Mouse (Mus musculus): ENCODE data around the gene Klc1. TPM values are rescaled to one million over a fixed set of nuclear protein-coding genes. Genes with fewer than 3 reads are reported as not detected.

Gene Klc1
- polyA plus RNA-seq, 1 experiment from 2014 or later = 9.6 TPM

DNA sequence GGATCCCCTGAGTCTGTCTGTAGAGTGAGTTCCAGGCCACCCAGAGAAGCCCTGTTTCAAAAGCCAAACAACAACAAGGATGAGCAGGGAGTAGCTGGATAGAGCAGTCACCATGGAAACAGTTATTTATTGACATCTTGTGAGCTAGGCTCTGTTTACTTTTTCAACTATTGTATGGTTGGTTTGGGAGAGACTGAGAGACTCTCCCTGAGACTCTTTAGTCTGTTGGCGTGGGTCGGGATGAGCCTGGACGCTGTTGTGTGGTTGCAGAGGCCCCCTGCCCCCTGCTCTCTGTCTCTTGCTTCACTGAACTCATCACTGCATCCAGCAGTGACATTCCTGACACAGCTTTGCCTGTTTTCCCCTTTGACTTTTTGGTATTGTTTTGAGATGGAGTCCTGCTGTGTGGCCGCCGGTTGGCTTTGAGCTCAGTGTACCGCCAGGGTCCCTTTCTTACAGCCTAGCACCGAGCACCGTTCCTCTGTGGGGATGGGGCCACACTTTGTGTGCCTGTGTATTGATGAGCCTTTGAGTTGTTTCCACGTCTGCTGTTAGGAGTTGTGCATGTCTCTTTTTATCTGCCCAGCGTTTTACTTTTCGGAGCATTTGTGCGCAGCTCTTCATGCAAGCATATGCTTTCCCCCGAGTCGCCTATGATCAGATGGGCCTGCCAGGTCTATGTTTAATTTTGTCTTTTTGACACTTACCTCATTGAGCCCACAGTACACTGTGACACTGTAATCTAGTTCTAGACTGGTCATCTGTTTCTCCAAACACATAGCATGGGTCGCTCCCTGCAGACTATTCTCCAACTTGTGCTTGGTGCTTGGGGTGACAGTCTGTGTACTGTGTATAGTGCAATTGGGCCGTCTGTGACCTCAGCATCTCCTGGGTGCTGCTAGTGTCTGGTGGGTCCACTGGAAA lies 7.9 kb downstream of the Klc1 start:
- Histone ChIP-seq H3K27ac (ENCODE audit: low read depth) (no peak overlapping the region), H3K4me2 (ENCODE audit: low read depth, low read length) (no peak overlapping the region), H3K36me3 (replicated peaks; ENCODE audit: insufficient read depth, low read length) (0 out of 2 replicates have a peak, but pooled peaks cover 3% of the 10 kb centered on the region), H3K4me1 (ENCODE audit: insufficient read depth) (no peaks in the 10 kb centered on the region), H3K4me3 (ENCODE audit: low read depth, low read length) (no peak overlapping the region), H3K9ac (replicated peaks) (no peak overlapping the region), H3K27me3 (ENCODE audit: insufficient read depth, low read length) (no peaks in the 10 kb centered on the region), H3K9me3 (ENCODE audit: low read length) (no peaks in the 10 kb centered on the region)
- ATAC-seq (no peak), DNase-seq (no peak)
- TF ChIP-seq EP300 (IDR thresholded peaks at IDR 0.05; ENCODE audit: low read depth) = no peak
- 67% methylated on average over 16 of the region's 16 CpGs for WGBS (ENCODE audit: insufficient replicate concordance)

DNA sequence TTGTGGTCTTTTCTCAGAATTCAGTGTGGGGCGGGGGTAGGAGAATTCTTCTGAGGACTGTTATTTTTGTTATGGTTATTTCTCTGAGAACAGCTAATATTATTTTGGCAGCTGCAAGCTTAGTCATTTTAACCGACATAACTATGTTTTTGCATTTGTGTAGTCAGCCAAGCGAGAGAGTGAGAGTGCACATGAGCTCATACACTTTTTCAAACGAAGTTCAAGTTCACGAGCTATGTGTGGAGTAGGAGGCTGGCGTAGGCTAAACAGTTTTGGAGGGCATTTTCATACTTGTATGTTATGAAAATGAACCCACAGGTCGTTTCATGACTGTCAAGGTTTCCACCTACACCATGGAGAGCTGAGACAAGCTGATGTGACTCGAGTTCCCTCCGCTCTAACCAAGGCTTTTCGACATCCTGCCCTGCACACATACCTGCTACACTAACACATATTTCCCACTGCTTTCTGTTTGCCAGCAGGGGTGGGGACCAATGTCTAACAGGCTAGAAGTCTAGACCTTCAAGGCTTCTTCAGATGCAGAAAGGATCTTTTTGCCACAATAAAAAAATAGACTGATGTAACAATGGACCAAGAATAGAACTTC lies 9.8 kb downstream of the Klc1 start:
- no peaks in the 10 kb centered on the region for H3K27me3 ChIP-seq (ENCODE audit: insufficient read depth, low read length)
- H3K27ac ChIP-seq (ENCODE audit: low read depth) = no peak overlapping the region
- H3K9ac ChIP-seq (replicated peaks) = no peak overlapping the region
- no peak overlapping the region for H3K4me2 ChIP-seq (ENCODE audit: low read depth, low read length)
- no peaks in the 10 kb centered on the region for H3K9me3 ChIP-seq (ENCODE audit: low read length)
- DNase-seq (no peak), ATAC-seq (no peak)
- H3K4me1 ChIP-seq (ENCODE audit: insufficient read depth) = no peaks in the 10 kb centered on the region
- 77% methylated on average over 10 of the region's 10 CpGs for WGBS (ENCODE audit: insufficient replicate concordance)
- no peak for TF ChIP-seq CTCF (IDR thresholded peaks at IDR 0.05; ENCODE audit: low read depth)
- no peak for TF ChIP-seq EP300 (IDR thresholded peaks at IDR 0.05; ENCODE audit: low read depth)
- no peak overlapping the region for H3K4me3 ChIP-seq (ENCODE audit: low read depth, low read length)
- peaks cover 9% of the 10 kb centered on the region for H3K36me3 ChIP-seq (replicated peaks; ENCODE audit: insufficient read depth, low read length)

DNA sequence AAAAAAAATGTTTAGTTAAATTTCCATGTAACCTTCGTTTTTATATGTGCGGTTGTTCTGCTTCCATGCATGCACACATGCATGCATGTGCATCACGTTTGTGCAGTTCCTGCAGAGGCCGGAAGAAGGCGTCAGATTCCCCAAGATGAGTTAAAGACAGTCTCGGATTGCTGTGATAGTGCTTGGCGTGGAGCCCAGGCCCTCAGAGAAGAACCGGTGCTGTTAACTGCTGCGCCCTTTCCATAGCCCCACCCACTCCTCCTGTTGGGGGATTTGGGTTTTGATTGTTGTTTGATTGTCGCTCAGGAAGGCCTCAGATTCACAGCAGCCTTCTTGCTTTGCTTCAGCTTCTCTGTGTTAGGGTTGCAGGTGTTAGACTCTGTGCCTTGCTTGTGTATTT lies 10.7 kb downstream of the Klc1 start:
- Histone ChIP-seq H3K9me3 (ENCODE audit: low read length) (no peaks in the 10 kb centered on the region), H3K4me3 (ENCODE audit: low read depth, low read length) (no peak overlapping the region), H3K4me1 (ENCODE audit: insufficient read depth) (no peaks in the 10 kb centered on the region), H3K27ac (ENCODE audit: low read depth) (no peak overlapping the region), H3K4me2 (ENCODE audit: low read depth, low read length) (no peak overlapping the region), H3K9ac (replicated peaks) (no peak overlapping the region), H3K36me3 (replicated peaks; ENCODE audit: insufficient read depth, low read length) (peaks cover 17% of the 10 kb centered on the region), H3K27me3 (ENCODE audit: insufficient read depth, low read length) (no peaks in the 10 kb centered on the region)
- TF ChIP-seq CTCF (IDR thresholded peaks at IDR 0.05; ENCODE audit: low read depth) (peak; percentile 50), EP300 (IDR thresholded peaks at IDR 0.05; ENCODE audit: low read depth) (no peak)
- 44% methylated on average over 10 of the region's 10 CpGs for WGBS (ENCODE audit: insufficient replicate concordance)
- no peak for ATAC-seq
- DNase-seq = peak; percentile 44

DNA sequence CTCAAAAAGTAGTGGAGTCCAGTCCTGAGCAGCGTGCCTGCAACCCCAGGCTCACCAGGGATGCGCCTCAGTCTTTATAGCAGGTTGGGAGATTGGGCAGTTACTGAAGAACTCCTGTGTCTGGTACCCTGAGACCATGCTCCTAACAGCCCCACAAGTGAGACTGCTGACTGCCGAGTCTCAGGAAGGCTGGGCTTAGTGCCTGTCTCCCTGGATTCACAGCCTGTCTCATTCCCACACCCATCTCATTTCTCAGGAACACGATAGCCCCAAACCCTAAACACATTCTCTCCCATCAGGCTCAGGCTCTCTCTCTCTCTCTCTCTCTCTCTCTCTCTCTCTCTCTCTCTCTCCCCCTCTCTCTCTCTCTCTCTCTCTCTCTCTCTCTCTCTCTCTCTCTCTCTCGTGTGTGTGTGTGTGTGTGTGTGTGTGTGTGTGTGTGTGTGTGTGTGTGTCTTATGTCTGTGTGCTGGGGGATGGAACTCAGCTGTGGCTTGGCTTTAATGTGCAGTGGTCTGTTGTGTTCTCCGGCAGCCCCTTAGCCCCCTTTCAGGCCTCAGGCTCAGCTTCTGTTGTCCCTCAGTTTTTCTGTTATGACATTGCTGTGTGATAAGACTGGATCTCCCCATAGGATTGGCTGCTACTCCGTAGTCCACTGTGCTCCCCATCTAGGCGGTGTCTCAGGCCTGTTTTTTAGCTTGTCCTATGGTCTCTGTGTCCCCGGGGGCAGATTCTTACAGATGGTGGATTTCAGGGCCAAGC lies 11.3 kb downstream of the Klc1 start:
- no peak for DNase-seq
- H3K4me2 ChIP-seq (ENCODE audit: low read depth, low read length) = no peak overlapping the region
- no peak overlapping the region for H3K27ac ChIP-seq (ENCODE audit: low read depth)
- H3K9ac ChIP-seq (replicated peaks) = no peak overlapping the region
- peaks cover 24% of the 10 kb centered on the region for H3K36me3 ChIP-seq (replicated peaks; ENCODE audit: insufficient read depth, low read length)
- H3K27me3 ChIP-seq (ENCODE audit: insufficient read depth, low read length) = no peaks in the 10 kb centered on the region
- no peak for ATAC-seq
- H3K4me3 ChIP-seq (ENCODE audit: low read depth, low read length) = no peak overlapping the region
- WGBS (ENCODE audit: insufficient replicate concordance) = 74% methylated on average over 9 of the region's 9 CpGs
- H3K9me3 ChIP-seq (ENCODE audit: low read length) = no peaks in the 10 kb centered on the region
- no peaks in the 10 kb centered on the region for H3K4me1 ChIP-seq (ENCODE audit: insufficient read depth)
- TF ChIP-seq CTCF (IDR thresholded peaks at IDR 0.05; ENCODE audit: low read depth) (no peak), EP300 (IDR thresholded peaks at IDR 0.05; ENCODE audit: low read depth) (no peak)

DNA sequence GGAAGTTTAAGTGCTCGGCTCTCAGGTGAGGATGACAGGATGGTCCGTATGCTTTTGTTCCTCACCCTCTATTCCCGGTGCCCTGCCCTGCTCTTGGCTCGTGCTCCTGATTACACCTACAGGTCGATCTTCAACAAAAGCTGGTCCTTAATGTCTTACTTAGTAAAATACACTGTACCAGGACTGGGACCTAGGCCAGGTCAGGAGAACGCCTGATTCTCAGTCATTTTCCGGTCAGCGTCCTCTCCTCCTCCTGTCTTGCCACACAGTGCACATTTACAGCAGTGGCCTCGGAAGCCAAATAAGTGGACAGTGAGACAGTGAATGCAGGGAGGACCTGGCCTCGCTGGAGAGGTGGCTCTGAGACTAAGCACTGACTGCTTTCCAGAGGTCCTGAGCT lies 12.0 kb downstream of the Klc1 start:
- Histone ChIP-seq H3K36me3 (replicated peaks; ENCODE audit: insufficient read depth, low read length) (peaks cover 29% of the 10 kb centered on the region), H3K4me2 (ENCODE audit: low read depth, low read length) (no peak overlapping the region), H3K27me3 (ENCODE audit: insufficient read depth, low read length) (no peaks in the 10 kb centered on the region), H3K9ac (replicated peaks) (no peak overlapping the region), H3K27ac (ENCODE audit: low read depth) (no peak overlapping the region), H3K4me1 (ENCODE audit: insufficient read depth) (no peaks in the 10 kb centered on the region), H3K4me3 (ENCODE audit: low read depth, low read length) (no peak overlapping the region), H3K9me3 (ENCODE audit: low read length) (no peaks in the 10 kb centered on the region)
- TF ChIP-seq CTCF (IDR thresholded peaks at IDR 0.05; ENCODE audit: low read depth) (no peak), EP300 (IDR thresholded peaks at IDR 0.05; ENCODE audit: low read depth) (no peak)
- no peak for ATAC-seq
- 77% methylated on average over 10 of the region's 10 CpGs for WGBS (ENCODE audit: insufficient replicate concordance)
- no peak for DNase-seq

DNA sequence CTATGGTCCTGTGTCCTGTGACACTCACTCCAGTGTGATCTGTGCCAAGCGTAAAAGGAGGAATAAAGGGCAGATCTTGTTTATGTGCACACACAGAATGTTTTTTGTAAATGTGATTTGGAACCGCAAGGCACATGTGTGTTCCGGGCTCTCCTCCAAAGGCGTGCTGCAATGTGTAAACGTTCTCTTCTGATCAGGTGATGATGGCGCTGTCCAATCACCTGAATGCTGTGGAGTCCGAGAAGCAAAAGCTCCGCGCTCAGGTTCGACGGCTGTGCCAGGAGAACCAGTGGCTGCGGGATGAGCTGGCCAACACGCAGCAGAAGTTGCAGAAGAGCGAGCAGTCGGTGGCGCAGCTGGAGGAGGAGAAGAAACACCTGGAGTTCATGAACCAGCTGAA lies 15.5 kb downstream of the Klc1 start:
- Histone ChIP-seq H3K27ac (ENCODE audit: low read depth) (no peak overlapping the region), H3K9me3 (ENCODE audit: low read length) (no peaks in the 10 kb centered on the region), H3K4me2 (ENCODE audit: low read depth, low read length) (no peak overlapping the region), H3K36me3 (replicated peaks; ENCODE audit: insufficient read depth, low read length) (peaks cover 46% of the 10 kb centered on the region), H3K9ac (replicated peaks) (no peak overlapping the region), H3K4me3 (ENCODE audit: low read depth, low read length) (no peak overlapping the region), H3K4me1 (ENCODE audit: insufficient read depth) (no peaks in the 10 kb centered on the region), H3K27me3 (ENCODE audit: insufficient read depth, low read length) (no peaks in the 10 kb centered on the region)
- DNase-seq = no peak
- 90% methylated on average over 16 of the region's 16 CpGs for WGBS (ENCODE audit: insufficient replicate concordance)
- ATAC-seq = no peak
- TF ChIP-seq EP300 (IDR thresholded peaks at IDR 0.05; ENCODE audit: low read depth) = no peak
- TF ChIP-seq CTCF (IDR thresholded peaks at IDR 0.05; ENCODE audit: low read depth) = no peak

Measured in liver, postnatal 0 days (tissue).